Mouse (Mus musculus): ENCODE data around the gene 4931422A03Rik. TPM values are rescaled to one million over a fixed set of nuclear protein-coding genes. Genes with fewer than 3 reads are reported as not detected.
"Not testable (repeated sequence)": the region's sequence is repeated elsewhere in the genome, so short reads cannot be mapped to it uniquely, and the experiment has no call there.

The 4931422A03Rik gene
- not detected for total RNA-seq (2021)
- long read RNA-seq, experiment 1, partial matches to known transcripts = 0 of 3 reads
- long read RNA-seq, experiment 1, other reads (novel, unspliced or antisense) = 3 of 3 reads
- long read RNA-seq, experiment 2, partial matches to known transcripts = 0 of 1 reads
- long read RNA-seq, experiment 2, other reads (novel, unspliced or antisense) = 1 of 1 reads

- no peak for DNase-seq
Measured at GRCm38 (mm10) chr2:104028139-104028723, at the start of gene 4931422A03Rik. 4931422A03Rik (minus strand) TSS chr2:104028361.

- peak; percentile 74 for DNase-seq
Measured at GRCm38 (mm10) chr2:104069704-104070185, 41.6 kb upstream of the 4931422A03Rik start, which contains the start of gene Cd59b. Cd59b (plus strand) TSS chr2:104069849.

- DNase-seq = not testable (repeated sequence)
Measured at GRCm38 (mm10) chr2:104068450-104068849, 40.3 kb upstream of the 4931422A03Rik start, which contains the start of gene Gm10799. Gm10799 (minus strand) TSS chr2:104068550.

GRCm38 (mm10) chr2:104065526-104065925 is 37.4 kb upstream of the 4931422A03Rik start, which contains the start of gene Gm10912:
Gm10912 (plus strand) TSS chr2:104065826.
- DNase-seq = not testable (repeated sequence)

- DNase-seq = no peak
Measured at GRCm38 (mm10) chr2:104064152-104064551, 36.0 kb upstream of the 4931422A03Rik start.

GRCm38 (mm10) chr2:104062665-104063064 is 34.5 kb upstream of the 4931422A03Rik start:
- DNase-seq = no peak

- no peak for DNase-seq
Measured at GRCm38 (mm10) chr2:104060996-104061395, 32.8 kb upstream of the 4931422A03Rik start.

GRCm38 (mm10) chr2:104059786-104060185 is 31.6 kb upstream of the 4931422A03Rik start:
- DNase-seq = no peak

- DNase-seq = no peak
Measured at GRCm38 (mm10) chr2:104058954-104059353, 30.8 kb upstream of the 4931422A03Rik start.

- DNase-seq = no peak
Measured at GRCm38 (mm10) chr2:104058381-104058780, 30.2 kb upstream of the 4931422A03Rik start.

GRCm38 (mm10) chr2:104044479-104045080 is 16.4 kb upstream of the 4931422A03Rik start:
- DNase-seq = peak; percentile 63

GRCm38 (mm10) chr2:104043624-104044478 is 15.7 kb upstream of the 4931422A03Rik start:
- no peak for DNase-seq

- DNase-seq = no peak
Measured at GRCm38 (mm10) chr2:104042766-104043165, 14.6 kb upstream of the 4931422A03Rik start.

GRCm38 (mm10) chr2:104041632-104042031 is 13.5 kb upstream of the 4931422A03Rik start:
- DNase-seq = peak; percentile 63

GRCm38 (mm10) chr2:104038236-104038635 is 10.1 kb upstream of the 4931422A03Rik start:
- no peak for DNase-seq

GRCm38 (mm10) chr2:104036316-104036715 is 8.2 kb upstream of the 4931422A03Rik start:
- no peak for DNase-seq

- no peak for DNase-seq
Measured at GRCm38 (mm10) chr2:104035595-104035994, 7.4 kb upstream of the 4931422A03Rik start.

GRCm38 (mm10) chr2:104034832-104035472 is 6.8 kb upstream of the 4931422A03Rik start:
- DNase-seq = peak; percentile 80

GRCm38 (mm10) chr2:104032056-104032455 is 3.9 kb upstream of the 4931422A03Rik start:
- no peak for DNase-seq

- no peak for DNase-seq
Measured at GRCm38 (mm10) chr2:104030381-104030780, 2.2 kb upstream of the 4931422A03Rik start.

GRCm38 (mm10) chr2:104029074-104029473 is 913 bp upstream of the 4931422A03Rik start:
- DNase-seq = no peak
